Mouse (Mus musculus): ENCODE measurements at regions not wholly inside any gene's neighbourhood (a gene's known extent, or its start where the extent isn't known, plus 50 kb on each side); places are given as distances from the start of the nearest gene placed in this dataset.

DNA sequence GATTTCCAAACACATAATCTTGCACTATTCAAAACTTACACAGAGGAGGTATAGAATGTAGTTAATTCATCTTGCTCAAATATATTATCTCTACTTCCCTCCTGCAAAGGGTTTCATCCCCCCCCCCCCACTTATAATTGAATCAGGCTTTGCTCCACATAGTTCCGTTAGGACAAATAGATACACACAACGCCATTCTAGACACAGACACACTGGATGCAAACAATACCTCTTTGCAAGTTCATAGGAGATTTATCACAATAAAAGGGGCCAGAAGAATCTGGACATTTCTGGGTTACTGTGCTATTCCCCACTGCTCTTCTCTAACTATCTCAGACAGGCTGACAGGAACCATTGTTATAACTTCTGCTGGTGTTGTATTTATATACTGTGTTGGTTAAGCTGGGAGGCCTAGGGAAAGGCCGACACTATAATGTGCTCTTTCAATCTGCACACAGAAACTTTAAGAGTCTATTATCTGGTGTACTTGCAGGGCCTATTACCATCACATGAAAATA lies 410.6 kb upstream of the Tenm3 start:
- no peaks in the 10 kb centered on the region for H3K4me1 ChIP-seq (ENCODE audit: control insufficient read depth, insufficient read depth, low read length)
- H3K27ac ChIP-seq (ENCODE audit: insufficient read depth, low read depth, low read length) = no peak overlapping the region
- H3K4me3 ChIP-seq (ENCODE audit: insufficient read depth, low read depth, low read length) = no peak overlapping the region
- WGBS = 92% methylated on average over 3 of the region's 3 CpGs
- TF ChIP-seq POLR2A (IDR thresholded peaks at IDR 0.05; ENCODE audit: low read depth, low read length) (no peak), CTCF (conservative IDR thresholded peaks at IDR 0.05; ENCODE audit: insufficient read depth, insufficient read length, low read depth, low read length) (no peak)
- H3K36me3 ChIP-seq (ENCODE audit: control insufficient read depth, insufficient read depth, low read length) = no peaks in the 10 kb centered on the region
- no peaks in the 10 kb centered on the region for H3K27me3 ChIP-seq (replicated peaks; ENCODE audit: control insufficient read depth, insufficient read depth, low read length)
- DNase-seq = no peak

DNA sequence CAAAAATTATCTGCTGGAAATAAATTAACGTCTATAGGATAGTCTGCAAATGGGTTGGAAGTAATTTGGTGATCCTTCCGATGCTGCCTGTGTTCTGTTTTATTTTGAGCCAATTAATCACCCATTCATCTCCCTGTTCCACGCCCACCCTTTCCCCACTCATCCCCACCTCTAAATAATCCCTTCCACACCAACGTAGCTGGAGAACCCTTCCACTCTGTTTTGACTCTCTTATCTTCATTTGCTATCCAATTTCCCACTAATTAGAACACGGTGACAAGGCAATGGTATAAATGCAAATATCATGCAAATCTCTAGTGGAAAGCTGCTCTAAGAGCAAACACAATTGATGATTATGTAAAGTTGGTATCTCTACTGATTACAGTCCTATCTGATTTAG lies 399.3 kb upstream of the Tenm3 start:
- Histone ChIP-seq H3K27ac (ENCODE audit: insufficient read depth, low read depth, low read length) (no peak overlapping the region), H3K4me1 (ENCODE audit: control insufficient read depth, insufficient read depth, low read length) (no peaks in the 10 kb centered on the region), H3K36me3 (ENCODE audit: control insufficient read depth, insufficient read depth, low read length) (no peaks in the 10 kb centered on the region), H3K4me3 (ENCODE audit: insufficient read depth, low read depth, low read length) (no peak overlapping the region), H3K27me3 (replicated peaks; ENCODE audit: control insufficient read depth, insufficient read depth, low read length) (no peaks in the 10 kb centered on the region)
- no peak for DNase-seq
- 73% methylated on average over 5 of the region's 5 CpGs for WGBS
- TF ChIP-seq CTCF (conservative IDR thresholded peaks at IDR 0.05; ENCODE audit: insufficient read depth, insufficient read length, low read depth, low read length) = no peak

DNA sequence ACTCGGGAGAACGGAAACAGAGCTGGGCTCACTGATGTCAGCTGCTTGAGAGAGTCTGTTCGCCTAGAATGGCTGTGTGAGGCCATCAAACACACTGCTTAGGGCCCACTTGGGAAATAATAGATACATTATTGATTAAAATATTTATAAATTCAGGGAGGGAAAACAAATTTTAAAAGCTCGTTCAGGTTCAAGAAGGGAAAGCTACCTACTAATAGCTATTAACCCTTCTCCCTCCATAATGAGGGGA lies 393.0 kb upstream of the Tenm3 start:
- no peak for DNase-seq
- Histone ChIP-seq H3K27me3 (replicated peaks; ENCODE audit: control insufficient read depth, insufficient read depth, low read length) (no peaks in the 10 kb centered on the region), H3K36me3 (ENCODE audit: control insufficient read depth, insufficient read depth, low read length) (no peaks in the 10 kb centered on the region), H3K4me1 (ENCODE audit: control insufficient read depth, insufficient read depth, low read length) (no peaks in the 10 kb centered on the region), H3K4me3 (ENCODE audit: insufficient read depth, low read depth, low read length) (no peak overlapping the region), H3K27ac (ENCODE audit: insufficient read depth, low read depth, low read length) (no peak overlapping the region)
- WGBS = 69% methylated on average over 4 of the region's 4 CpGs
- TF ChIP-seq POLR2A (IDR thresholded peaks at IDR 0.05; ENCODE audit: low read depth, low read length) (no peak), CTCF (conservative IDR thresholded peaks at IDR 0.05; ENCODE audit: insufficient read depth, insufficient read length, low read depth, low read length) (no peak)

DNA sequence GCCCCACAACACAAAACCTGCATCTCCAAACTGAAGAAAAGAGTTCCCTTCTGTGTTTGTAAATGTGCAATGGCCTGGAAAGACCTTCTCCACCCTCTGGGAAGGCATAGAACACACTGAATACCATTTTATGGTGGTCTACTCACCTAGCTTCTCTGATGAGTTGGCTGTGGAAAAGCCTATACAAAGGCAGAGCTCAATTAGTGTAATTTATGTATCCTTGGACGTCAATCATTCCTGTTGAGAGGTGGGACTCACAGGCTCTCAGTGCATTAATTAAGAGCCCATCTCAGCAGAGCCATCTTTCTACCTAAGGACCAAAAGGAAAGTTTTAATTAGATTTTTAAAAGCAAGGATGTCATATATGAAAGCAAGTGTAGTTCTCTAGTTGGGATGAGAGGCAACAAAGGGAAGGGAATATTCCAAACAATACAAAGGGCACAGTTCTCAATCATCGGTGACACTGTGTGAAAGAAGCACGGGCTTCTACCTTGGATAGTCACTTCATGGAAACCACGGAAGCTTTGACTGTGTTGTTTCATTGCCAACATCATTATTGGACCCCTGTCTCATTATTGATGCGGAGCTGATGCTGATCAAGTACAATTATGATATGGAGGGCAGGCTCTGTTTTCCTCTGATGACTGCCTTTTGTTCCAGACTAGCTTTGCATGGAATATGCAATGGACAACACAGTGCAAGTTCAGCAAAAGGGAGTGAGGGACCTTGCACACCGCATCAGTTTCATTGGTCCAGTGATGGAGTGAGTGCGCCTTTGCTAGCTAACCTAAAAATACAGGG lies 392.5 kb upstream of the Tenm3 start:
- 86% methylated on average over 7 of the region's 7 CpGs for WGBS
- no peaks in the 10 kb centered on the region for H3K4me1 ChIP-seq (ENCODE audit: control insufficient read depth, insufficient read depth, low read length)
- H3K27ac ChIP-seq (ENCODE audit: insufficient read depth, low read depth, low read length) = no peak overlapping the region
- TF ChIP-seq CTCF (conservative IDR thresholded peaks at IDR 0.05; ENCODE audit: insufficient read depth, insufficient read length, low read depth, low read length) = no peak
- TF ChIP-seq POLR2A (IDR thresholded peaks at IDR 0.05; ENCODE audit: low read depth, low read length) = no peak
- no peaks in the 10 kb centered on the region for H3K27me3 ChIP-seq (replicated peaks; ENCODE audit: control insufficient read depth, insufficient read depth, low read length)
- no peaks in the 10 kb centered on the region for H3K36me3 ChIP-seq (ENCODE audit: control insufficient read depth, insufficient read depth, low read length)
- no peak for DNase-seq
- H3K4me3 ChIP-seq (ENCODE audit: insufficient read depth, low read depth, low read length) = no peak overlapping the region

DNA sequence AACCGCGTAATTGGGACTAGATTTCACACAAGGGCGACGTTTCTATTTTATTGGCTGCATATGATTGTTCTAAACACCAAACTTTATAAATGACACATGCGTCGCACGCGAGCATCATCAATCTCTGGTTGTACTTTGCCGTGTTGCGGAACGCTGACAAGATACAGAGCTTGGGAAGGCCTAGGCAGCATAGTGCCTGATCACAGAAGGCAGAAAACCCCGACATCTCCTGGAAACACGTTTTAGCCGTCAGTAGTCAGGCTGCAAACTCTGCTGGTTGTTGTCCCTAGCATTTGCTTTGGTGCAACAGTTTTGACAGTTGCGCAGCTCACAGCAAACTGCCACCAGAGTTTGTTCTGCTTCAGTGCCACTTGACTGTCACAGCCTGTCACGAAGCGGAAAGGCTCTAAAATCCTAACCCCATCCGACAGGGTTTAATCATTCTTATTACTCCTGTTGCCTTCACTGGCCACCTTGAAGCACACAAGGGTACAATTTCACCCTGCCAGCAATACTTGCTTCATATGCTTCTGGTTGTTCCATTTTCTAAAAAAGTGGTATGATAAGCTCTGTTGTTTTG lies 380.2 kb upstream of the Tenm3 start:
- H3K4me1 ChIP-seq (ENCODE audit: control insufficient read depth, insufficient read depth, low read length) = no peaks in the 10 kb centered on the region
- no peak overlapping the region for H3K4me3 ChIP-seq (ENCODE audit: insufficient read depth, low read depth, low read length)
- no peak overlapping the region for H3K27ac ChIP-seq (ENCODE audit: insufficient read depth, low read depth, low read length)
- TF ChIP-seq POLR2A (IDR thresholded peaks at IDR 0.05; ENCODE audit: low read depth, low read length) (no peak), CTCF (conservative IDR thresholded peaks at IDR 0.05; ENCODE audit: insufficient read depth, insufficient read length, low read depth, low read length) (no peak)
- H3K27me3 ChIP-seq (replicated peaks; ENCODE audit: control insufficient read depth, insufficient read depth, low read length) = no peaks in the 10 kb centered on the region; the same call in 1 of the 2 replicates
- no peaks in the 10 kb centered on the region for H3K36me3 ChIP-seq (ENCODE audit: control insufficient read depth, insufficient read depth, low read length)
- no peak for DNase-seq
- WGBS = 31% methylated on average over 18 of the region's 18 CpGs

DNA sequence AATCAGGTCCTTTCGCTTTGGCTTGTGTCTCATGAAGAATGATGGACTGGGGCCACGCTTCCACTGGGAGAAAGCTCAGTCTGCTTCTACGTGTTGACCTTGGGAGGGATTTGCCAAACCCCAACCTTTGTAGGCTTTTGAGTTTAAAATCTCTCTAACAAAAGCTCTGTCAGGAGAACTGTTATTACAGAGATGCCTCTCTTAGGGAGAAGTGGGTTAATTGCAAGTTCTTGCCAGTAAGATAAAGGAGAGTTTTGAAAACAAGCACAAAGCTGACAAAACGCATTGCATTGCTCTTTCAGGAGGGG lies 351.5 kb upstream of the Tenm3 start:
- H3K4me1 ChIP-seq (ENCODE audit: control insufficient read depth, insufficient read depth, low read length) = no peaks in the 10 kb centered on the region
- no peaks in the 10 kb centered on the region for H3K36me3 ChIP-seq (ENCODE audit: control insufficient read depth, insufficient read depth, low read length)
- no peak for DNase-seq
- H3K27ac ChIP-seq (ENCODE audit: insufficient read depth, low read depth, low read length) = no peak overlapping the region
- 86% methylated on average over 4 of the region's 4 CpGs for WGBS
- TF ChIP-seq CTCF (conservative IDR thresholded peaks at IDR 0.05; ENCODE audit: insufficient read depth, insufficient read length, low read depth, low read length) (no peak), POLR2A (IDR thresholded peaks at IDR 0.05; ENCODE audit: low read depth, low read length) (no peak)
- no peak overlapping the region for H3K4me3 ChIP-seq (ENCODE audit: insufficient read depth, low read depth, low read length)
- no peaks in the 10 kb centered on the region for H3K27me3 ChIP-seq (replicated peaks; ENCODE audit: control insufficient read depth, insufficient read depth, low read length)

DNA sequence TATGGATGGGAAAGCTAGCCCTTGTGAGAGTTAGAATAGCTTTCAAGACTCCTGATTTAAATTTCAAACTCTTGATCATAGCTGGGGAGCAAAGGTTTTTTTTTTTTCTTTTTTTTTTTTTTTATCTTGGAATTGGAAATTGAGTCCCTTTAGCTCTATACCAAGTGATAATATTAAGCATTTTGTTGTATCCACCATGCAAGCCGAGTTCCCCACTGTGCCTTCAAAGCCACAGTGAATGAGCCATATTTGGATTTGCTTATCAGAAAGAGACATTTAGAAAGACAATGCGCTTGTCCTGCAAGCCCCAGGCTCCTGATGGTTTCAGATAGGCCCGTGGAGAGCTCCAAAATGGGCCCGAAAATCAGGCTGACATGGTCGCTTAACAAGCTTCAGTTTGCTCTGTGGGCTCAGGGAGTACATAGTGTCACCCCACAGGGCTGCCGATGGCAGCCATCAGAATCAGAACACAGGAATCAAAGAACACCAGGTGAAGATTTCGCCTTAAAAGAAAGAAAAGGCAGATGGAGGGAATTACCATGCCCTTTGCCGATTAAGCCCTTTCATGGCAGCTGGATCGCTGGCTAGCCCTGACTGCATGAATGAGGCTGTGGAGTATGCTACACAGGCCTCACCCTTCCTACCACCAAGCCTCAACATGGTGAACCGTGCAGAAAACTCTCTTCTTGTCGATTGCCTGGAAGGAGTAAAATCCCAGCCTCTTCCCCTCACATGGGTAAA lies 351.0 kb upstream of the Tenm3 start:
- H3K27ac ChIP-seq (ENCODE audit: insufficient read depth, low read depth, low read length) = no peak overlapping the region
- no peak overlapping the region for H3K4me3 ChIP-seq (ENCODE audit: insufficient read depth, low read depth, low read length)
- no peak for DNase-seq
- TF ChIP-seq POLR2A (IDR thresholded peaks at IDR 0.05; ENCODE audit: low read depth, low read length) = no peak
- TF ChIP-seq CTCF (conservative IDR thresholded peaks at IDR 0.05; ENCODE audit: insufficient read depth, insufficient read length, low read depth, low read length) = no peak
- no peaks in the 10 kb centered on the region for H3K36me3 ChIP-seq (ENCODE audit: control insufficient read depth, insufficient read depth, low read length)
- no peaks in the 10 kb centered on the region for H3K4me1 ChIP-seq (ENCODE audit: control insufficient read depth, insufficient read depth, low read length)
- 81% methylated on average over 11 of the region's 11 CpGs for WGBS
- no peaks in the 10 kb centered on the region for H3K27me3 ChIP-seq (replicated peaks; ENCODE audit: control insufficient read depth, insufficient read depth, low read length)

All from kidney, adult 2 months (tissue).